ENCODE assay signal across 13 mouse cellular contexts in genomic region chr2:31183830-31184229, GRCm38 (mm10). TPM values are rescaled to one million over a fixed set of nuclear protein-coding genes. Genes with fewer than 3 reads are reported as not detected.
DNase-seq lines count a peak whose midpoint lies in the region; TF ChIP-seq lines count a peak whose summit lies in the region.
"Had no signal": no experiment of that assay in that cellular context is flagged by ENCODE, and none has a peak within 500 bp of the region (broad histone marks: within the 10 kb centered on the region; RNA-seq: fewer than 3 reads in every experiment).

No protein-coding gene starts in this region.

- DNase-seq in cerebellum, postnatal 14 days = peak; percentile 32 to 55
- DNase-seq in cerebellum, adult 11-12 months = no peak
- no peak for DNase-seq in left cerebral cortex, adult 2 months (ENCODE audit: extremely low spot score in 1 of 2, low spot score in 2 of 2)
- DNase-seq in left cerebral cortex, postnatal 25 days (ENCODE audit: low spot score in 2 of 2) = no peak
- DNase-seq in 3T3-L1 (ENCODE audit: low read depth, low spot score) (peak; percentile 36), MN1 (ENCODE audit: low spot score) (no peak)
- no peak for DNase-seq in gastrocnemius, adult 18-20 months (ENCODE audit: low spot score)
- DNase-seq: adrenal gland, postnatal 25 days; gastrocnemius, postnatal 36 days; liver, embryonic 13.5 days had no signal

- H3K27ac ChIP-seq in left cerebral cortex, adult 2 months = no peak overlapping the region
- H3K27ac ChIP-seq: forebrain, embryonic 15.5 days; liver, embryonic 13.5 days had no signal

- no peak overlapping the region for H3K4me3 ChIP-seq in left cerebral cortex, adult 2 months
- no peak overlapping the region for H3K4me3 ChIP-seq in E14TG2a.4 (replicated peaks; ENCODE audit: low read length)
- H3K4me3 ChIP-seq: forebrain, embryonic 15.5 days; liver, embryonic 13.5 days; megakaryocyte, embryonic 14.5 days had no signal

- H3K27me3 ChIP-seq in E14TG2a.4 (ENCODE audit: insufficient read depth, low read length) = no peaks in the 10 kb centered on the region
- H3K27me3 ChIP-seq: forebrain, embryonic 15.5 days; liver, embryonic 13.5 days; megakaryocyte, embryonic 14.5 days had no signal

- no peaks in the 10 kb centered on the region for H3K9me3 ChIP-seq in E14TG2a.4 (ENCODE audit: low read length)
- H3K9me3 ChIP-seq: forebrain, embryonic 15.5 days; liver, embryonic 13.5 days; megakaryocyte, embryonic 14.5 days had no signal

- intact Hi-C loops in left cerebral cortex, adult 2 months (cut with DNase I) = no loop called here
- intact Hi-C loops in left cerebral cortex, postnatal 25 days (cut with DNase I) = loop anchor here (5.0 kb wide), 1 partner anchor 162 kb away; no protein-coding TSS in a partner anchor

- H3K4me1 ChIP-seq in E14TG2a.4 (replicated peaks; ENCODE audit: low read depth, low read length) = peaks cover 35% of the 10 kb centered on the region
- H3K4me1 ChIP-seq: forebrain, embryonic 15.5 days had no signal

- TF ChIP-seq CTCF in left cerebral cortex, adult 2 months (IDR thresholded peaks at IDR 0.05) = peak; percentile 46
- TF ChIP-seq CTCF in E14TG2a.4 (conservative IDR thresholded peaks at IDR 0.05; ENCODE audit: low read length) = peak; percentile 36; the same call in 1 of the 2 replicates

- peaks cover 99% of the 10 kb centered on the region for H3K36me3 ChIP-seq in E14TG2a.4 (ENCODE audit: insufficient read depth, low read length)

RNA-seq across cellular contexts. Expression of gene Gpr107, which starts 31.7 kb away (rescaled TPM):
- 10 to 100 TPM; 45.2 to 51.5 TPM for total RNA-seq in left cerebral cortex, adult 2 months (2021)
- 10 to 100 TPM; 45.0 to 52.4 TPM for total RNA-seq in left cerebral cortex, postnatal 25 days (2021)
- total RNA-seq in gastrocnemius, adult 18-20 months (2021) = 10 to 100 TPM; 21.7 to 23.4 TPM

RNA-seq across cellular contexts. Expression of gene Fnbp1, which starts 42.0 kb away (rescaled TPM):
- 100 to 1,000 TPM in 1 of 2 experiments, 10 to 100 TPM in 1; 85.8 to 101 TPM for total RNA-seq in left cerebral cortex, adult 2 months (2021)
- total RNA-seq in left cerebral cortex, postnatal 25 days (2021) = 10 to 100 TPM; 84.0 to 87.3 TPM
- total RNA-seq in gastrocnemius, adult 18-20 months (2021) = 10 to 100 TPM in 1 of 2 experiments, 1 to 10 TPM in 1; 9.2 to 11.9 TPM

Comparison
In these comparisons a context has a peak if more than half of its experiments do, and no peak if none do; other contexts are left out.
1. DNase-seq: peak in cerebellum, postnatal 14 days (2 of 2) and 3T3-L1 (single experiment); none in cerebellum, adult 11-12 months (single experiment), left cerebral cortex, adult 2 months (0 of 2), left cerebral cortex, postnatal 25 days (0 of 2), MN1 (single experiment) and gastrocnemius, adult 18-20 months (single experiment).
2. RNA of gene Fnbp1, which starts 42.0 kb away (total RNA-seq): 85.8 to 101 TPM in left cerebral cortex, adult 2 months and 84.0 to 87.3 TPM in left cerebral cortex, postnatal 25 days; 9.2 to 11.9 TPM in gastrocnemius, adult 18-20 months; every median in the first group is over 4 times any median in the second.